Mouse (Mus musculus): ENCODE measurements at regions not wholly inside any gene's neighbourhood (a gene's known extent, or its start where the extent isn't known, plus 50 kb on each side); places are given as distances from the start of the nearest gene placed in this dataset.

GRCm38 (mm10) chr9:41364442-41365250 is 203.1 kb upstream of the Ubash3b start:
- 69% methylated on average over 6 of the region's 6 CpGs for WGBS
- Histone ChIP-seq H3K4me2 (no peak overlapping the region), H3K27me3 (no peaks in the 10 kb centered on the region), H3K36me3 (no peaks in the 10 kb centered on the region), H3K4me3 (replicated peaks) (no peak overlapping the region), H3K9me3 (no peaks in the 10 kb centered on the region), H3K27ac (no peak overlapping the region), H3K4me1 (replicated peaks) (peaks cover 5% of the 10 kb centered on the region; the same call in 1 of the 2 replicates), H3K9ac (replicated peaks) (no peak overlapping the region)
- ATAC-seq (ENCODE audit: insufficient number of reproducible peaks, insufficient read depth, low FRiP score, low TSS enrichment, low read depth), result no peak

GRCm38 (mm10) chr9:41360356-41360755 is 198.9 kb upstream of the Ubash3b start:
- 90% methylated on average over 5 of the region's 5 CpGs for WGBS
- Histone ChIP-seq H3K4me1 (replicated peaks) (peaks cover 7% of the 10 kb centered on the region; the same call in 1 of the 2 replicates), H3K4me2 (no peak overlapping the region), H3K36me3 (no peaks in the 10 kb centered on the region), H3K9ac (replicated peaks) (no peak overlapping the region), H3K9me3 (no peaks in the 10 kb centered on the region), H3K27ac (no peak overlapping the region), H3K27me3 (no peaks in the 10 kb centered on the region), H3K4me3 (replicated peaks) (no peak overlapping the region)
- no peak for ATAC-seq (ENCODE audit: insufficient number of reproducible peaks, insufficient read depth, low FRiP score, low TSS enrichment, low read depth)

- 87% methylated on average over 3 of the region's 3 CpGs for WGBS
- Histone ChIP-seq H3K27me3 (no peaks in the 10 kb centered on the region), H3K9ac (replicated peaks) (no peak overlapping the region), H3K4me1 (replicated peaks) (0 out of 2 replicates have a peak, but pooled peaks cover 3% of the 10 kb centered on the region), H3K27ac (no peak overlapping the region), H3K4me3 (replicated peaks) (no peak overlapping the region), H3K9me3 (no peaks in the 10 kb centered on the region), H3K4me2 (no peak overlapping the region), H3K36me3 (no peaks in the 10 kb centered on the region)
- no peak for ATAC-seq (ENCODE audit: insufficient number of reproducible peaks, insufficient read depth, low FRiP score, low TSS enrichment, low read depth)
Observed at GRCm38 (mm10) chr9:41359286-41359685, 197.8 kb upstream of the Ubash3b start.

GRCm38 (mm10) chr9:41345338-41345737 is 183.8 kb upstream of the Ubash3b start:
- Histone ChIP-seq H3K4me3 (replicated peaks) (no peak overlapping the region), H3K4me1 (replicated peaks) (no peaks in the 10 kb centered on the region), H3K9me3 (no peaks in the 10 kb centered on the region), H3K27ac (no peak overlapping the region), H3K27me3 (no peaks in the 10 kb centered on the region), H3K4me2 (no peak overlapping the region), H3K9ac (replicated peaks) (no peak overlapping the region), H3K36me3 (no peaks in the 10 kb centered on the region)
- 52% methylated on average over 2 of the region's 2 CpGs for WGBS
- no peak for ATAC-seq (ENCODE audit: insufficient number of reproducible peaks, insufficient read depth, low FRiP score, low TSS enrichment, low read depth)

GRCm38 (mm10) chr9:41337375-41337774 is 175.9 kb upstream of the Ubash3b start:
- no peak for ATAC-seq (ENCODE audit: insufficient number of reproducible peaks, insufficient read depth, low FRiP score, low TSS enrichment, low read depth)
- Histone ChIP-seq H3K27me3 (no peaks in the 10 kb centered on the region), H3K9me3 (no peaks in the 10 kb centered on the region), H3K4me2 (no peak overlapping the region), H3K9ac (replicated peaks) (no peak overlapping the region), H3K27ac (no peak overlapping the region), H3K4me1 (replicated peaks) (peaks cover 21% of the 10 kb centered on the region), H3K4me3 (replicated peaks) (no peak overlapping the region), H3K36me3 (no peaks in the 10 kb centered on the region)
- WGBS, result 86% methylated on average over 2 of the region's 2 CpGs

GRCm38 (mm10) chr9:41336801-41337200 is 175.3 kb upstream of the Ubash3b start:
- Histone ChIP-seq H3K4me1 (replicated peaks) (peaks cover 21% of the 10 kb centered on the region), H3K4me2 (no peak overlapping the region), H3K9me3 (no peaks in the 10 kb centered on the region), H3K27me3 (no peaks in the 10 kb centered on the region), H3K36me3 (no peaks in the 10 kb centered on the region), H3K27ac (no peak overlapping the region), H3K4me3 (replicated peaks) (no peak overlapping the region), H3K9ac (replicated peaks) (no peak overlapping the region)
- WGBS, result 73% methylated on average over 6 of the region's 6 CpGs
- no peak for ATAC-seq (ENCODE audit: insufficient number of reproducible peaks, insufficient read depth, low FRiP score, low TSS enrichment, low read depth)

- Histone ChIP-seq H3K9ac (replicated peaks) (no peak overlapping the region), H3K4me3 (replicated peaks) (no peak overlapping the region)
Observed at GRCm38 (mm10) chr9:41334462-41335241, 173.2 kb upstream of the Ubash3b start.

GRCm38 (mm10) chr9:41333526-41333925 is 172.0 kb upstream of the Ubash3b start:
- ATAC-seq (ENCODE audit: insufficient number of reproducible peaks, insufficient read depth, low FRiP score, low TSS enrichment, low read depth), result no peak
- Histone ChIP-seq H3K27me3 (no peaks in the 10 kb centered on the region), H3K36me3 (no peaks in the 10 kb centered on the region), H3K4me1 (replicated peaks) (peaks cover 26% of the 10 kb centered on the region), H3K27ac (no peak overlapping the region), H3K4me2 (no peak overlapping the region), H3K9me3 (no peaks in the 10 kb centered on the region), H3K9ac (replicated peaks) (no peak overlapping the region), H3K4me3 (replicated peaks) (no peak overlapping the region)
- WGBS, result 96% methylated on average over 1 of the region's 1 CpGs

More at GRCm38 (mm10) chr9:41334462-41335241, 173.2 kb upstream of the Ubash3b start:
- no peaks in the 10 kb centered on the region for H3K27me3 ChIP-seq
- 16% methylated on average over 10 of the region's 10 CpGs for WGBS
- H3K27ac ChIP-seq, result peak overlapping the region; percentile 81
- ATAC-seq (ENCODE audit: insufficient number of reproducible peaks, insufficient read depth, low FRiP score, low TSS enrichment, low read depth), result peak; percentile 31; the same call in 1 of the 2 replicates
- peak overlapping the region; percentile 34 for H3K4me2 ChIP-seq
- H3K36me3 ChIP-seq, result no peaks in the 10 kb centered on the region
- no peaks in the 10 kb centered on the region for H3K9me3 ChIP-seq
- peaks cover 21% of the 10 kb centered on the region for H3K4me1 ChIP-seq (replicated peaks)

GRCm38 (mm10) chr9:41328959-41329358 is 167.5 kb upstream of the Ubash3b start:
- WGBS, result 93% methylated on average over 1 of the region's 1 CpGs
- peak overlapping the region; percentile 35; the same call in 1 of the 2 replicates for H3K27ac ChIP-seq
- peak overlapping the region; percentile 21; the same call in 1 of the 2 replicates for H3K4me2 ChIP-seq
- no peaks in the 10 kb centered on the region for H3K36me3 ChIP-seq
- H3K27me3 ChIP-seq, result no peaks in the 10 kb centered on the region
- no peak overlapping the region for H3K4me3 ChIP-seq (replicated peaks)
- H3K9me3 ChIP-seq, result no peaks in the 10 kb centered on the region
- ATAC-seq (ENCODE audit: insufficient number of reproducible peaks, insufficient read depth, low FRiP score, low TSS enrichment, low read depth), result no peak
- peaks cover 31% of the 10 kb centered on the region for H3K4me1 ChIP-seq (replicated peaks)
- no peak overlapping the region for H3K9ac ChIP-seq (replicated peaks)

- Histone ChIP-seq H3K4me3 (replicated peaks) (no peak overlapping the region), H3K4me2 (peak overlapping the region; percentile 21; the same call in 1 of the 2 replicates), H3K9ac (replicated peaks) (no peak overlapping the region), H3K27me3 (no peaks in the 10 kb centered on the region), H3K4me1 (replicated peaks) (peaks cover 31% of the 10 kb centered on the region), H3K9me3 (no peaks in the 10 kb centered on the region), H3K27ac (peak overlapping the region; percentile 35; the same call in 1 of the 2 replicates), H3K36me3 (no peaks in the 10 kb centered on the region)
- ATAC-seq (ENCODE audit: insufficient number of reproducible peaks, insufficient read depth, low FRiP score, low TSS enrichment, low read depth), result no peak
- 12% methylated on average over 5 of the region's 5 CpGs for WGBS
Observed at GRCm38 (mm10) chr9:41328480-41328879, 167.0 kb upstream of the Ubash3b start.

- peaks cover 31% of the 10 kb centered on the region for H3K4me1 ChIP-seq (replicated peaks)
Observed at GRCm38 (mm10) chr9:41328056-41328455, 166.6 kb upstream of the Ubash3b start.

More at GRCm38 (mm10) chr9:41328056-41328455, 166.6 kb upstream of the Ubash3b start:
- no peak for ATAC-seq (ENCODE audit: insufficient number of reproducible peaks, insufficient read depth, low FRiP score, low TSS enrichment, low read depth)
- Histone ChIP-seq H3K4me3 (replicated peaks) (no peak overlapping the region), H3K4me2 (peak overlapping the region; percentile 21; the same call in 1 of the 2 replicates), H3K27ac (peak overlapping the region; percentile 35; the same call in 1 of the 2 replicates), H3K36me3 (no peaks in the 10 kb centered on the region), H3K27me3 (no peaks in the 10 kb centered on the region), H3K9ac (replicated peaks) (no peak overlapping the region), H3K9me3 (no peaks in the 10 kb centered on the region)
- WGBS, result 21% methylated on average over 1 of the region's 1 CpGs
